Mouse (Mus musculus) heart, adult 2 months (tissue): ENCODE measurements around the gene Ncmap.

ENCODE experiments used
- CTCF ChIP-seq: fragments of 200-600 bp; IDR thresholded peaks from 2 replicates; pipeline ENCODE4 v1.8.1; 2022; ENCODE audit warnings: antibody characterized with exemption, mild to moderate bottlenecking, moderate library complexity
- EP300 ChIP-seq: fragments of 200-500 bp; IDR thresholded peaks from 2 replicates; pipeline ENCODE4 v1.6.1; 2011; ENCODE audit warnings: low read depth, low read length, control low read depth; ENCODE audit not compliant: insufficient read depth
- POLR2A ChIP-seq: fragments of 200-500 bp; IDR thresholded peaks from 2 replicates; pipeline ENCODE4 v1.6.1; 2011; ENCODE audit warnings: mild to moderate bottlenecking, low read depth, low read length, control low read depth; ENCODE audit not compliant: insufficient read depth

DNA sequence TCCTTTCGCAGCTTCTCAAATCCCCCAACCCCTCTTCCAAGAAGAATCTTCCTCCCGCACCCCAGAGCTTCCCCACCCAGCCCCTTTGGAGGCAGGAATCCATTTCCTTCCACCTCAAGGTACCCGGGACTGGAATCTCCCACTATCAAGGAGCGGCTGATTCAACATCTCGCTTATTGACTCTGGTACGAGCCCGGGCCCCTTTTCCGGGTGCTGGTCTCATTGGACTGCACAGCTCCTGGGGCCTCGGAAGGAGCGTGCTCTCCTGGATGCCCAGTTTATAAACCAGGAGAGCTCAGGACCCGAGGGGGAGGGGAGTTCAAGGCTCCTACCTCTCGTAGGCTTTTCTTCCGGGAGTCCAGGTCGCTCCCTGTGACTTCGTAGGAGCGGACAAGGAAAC is 476 bp downstream of the Ncmap start:
- TF ChIP-seq EP300 (no peak), POLR2A (no peak), CTCF (no peak)
